Mouse (Mus musculus) MEL (cell line): ENCODE data around the gene Nnmt. TPM values are rescaled to one million over a fixed set of nuclear protein-coding genes. Genes with fewer than 3 reads are reported as not detected.

Source experiments
- DNase-seq: peaks from one replicate; pipeline ENCODE4 v3.0.0; 2011; ENCODE audit warnings: low read depth, low spot score
- H3K27ac ChIP-seq: 2 replicates; pipeline ENCODE4 v1.5.1; 2012; ENCODE audit warnings: low read depth, mild to moderate bottlenecking, control low read depth, low read length, moderate library complexity; ENCODE audit not compliant: control insufficient read depth
- H3K27me3 ChIP-seq, 2 experiments: fragments of 150-350 bp in 1 of 2; sonication (generic) in 1 of 2; 2 replicates each; pipeline ENCODE4 v1.6.1; 2012; ENCODE audit warnings: low read length in 2 of 2, mild to moderate bottlenecking in 2 of 2, improper control_type of control experiment in 1 of 2, moderate library complexity in 1 of 2; ENCODE audit not compliant: insufficient read depth in 2 of 2, control insufficient read depth in 1 of 2
- H3K36me3 ChIP-seq, 2 experiments: 2 replicates each; pipeline ENCODE4 v1.6.1; 2012 to 2014; ENCODE audit warnings: low read length in 2 of 2, improper control_type of control experiment in 1 of 2, inconsistent platforms in 1 of 2, mild to moderate bottlenecking in 1 of 2; ENCODE audit not compliant: insufficient read depth in 2 of 2, control insufficient read depth in 1 of 2
- H3K4me1 ChIP-seq, 2 experiments: fragments of 150-350 bp in 1 of 2; sonication (generic) in 1 of 2; 2 replicates each; pipeline ENCODE4 v1.6.1; 2012; ENCODE audit warnings: low read length in 2 of 2, improper control_type of control experiment in 1 of 2, mild to moderate bottlenecking in 1 of 2; ENCODE audit not compliant: insufficient read depth in 2 of 2, control insufficient read depth in 1 of 2
- H3K4me3 ChIP-seq, 2 experiments: fragments of 150-350 bp in 1 of 2; sonication (generic) in 1 of 2; 2 replicates each; pipeline ENCODE4 v1.5.1; 2012; ENCODE audit warnings: low read depth in 2 of 2, low read length in 2 of 2, mild to moderate bottlenecking in 2 of 2, moderate library complexity in 2 of 2, control low read depth in 1 of 2, improper control_type of control experiment in 1 of 2; ENCODE audit not compliant: control insufficient read depth in 1 of 2, insufficient read depth in 1 of 2
- H3K79me2 ChIP-seq: 2 replicates; pipeline ENCODE4 v1.6.1; 2012; ENCODE audit warnings: mild to moderate bottlenecking, low read length, moderate library complexity; ENCODE audit not compliant: control insufficient read depth, poor library complexity, insufficient read depth
- H3K9ac ChIP-seq: 2 replicates; pipeline ENCODE4 v1.6.1; 2012; ENCODE audit warnings: low read depth, mild to moderate bottlenecking, control low read depth, low read length, moderate library complexity; ENCODE audit not compliant: control insufficient read depth, poor library complexity, severe bottlenecking
- H3K9me3 ChIP-seq: fragments of 150-350 bp; sonication (generic); replicated peaks from 2 replicates; pipeline ENCODE4 v1.6.1; 2012; ENCODE audit warnings: mild to moderate bottlenecking, low read length, improper control_type of control experiment, moderate library complexity; ENCODE audit not compliant: insufficient read depth
- CTCF ChIP-seq, 3 experiments: IDR thresholded peaks in 2 of 3; conservative IDR thresholded peaks in 1 of 3; 2 replicates each; pipeline ENCODE4 v1.5.1; 2011 to 2012; ENCODE audit warnings: low read length in 3 of 3, low read depth in 2 of 3, mild to moderate bottlenecking in 2 of 3, improper control_type of control experiment in 1 of 3, inconsistent platforms in 1 of 3, mixed read lengths in 1 of 3, moderate library complexity in 1 of 3; ENCODE audit not compliant: control insufficient read depth in 1 of 3, insufficient read depth in 1 of 3, poor library complexity in 1 of 3, severe bottlenecking in 1 of 3
- E2F4 ChIP-seq: IDR thresholded peaks from 2 replicates; pipeline ENCODE4 v1.6.1; 2011; ENCODE audit warnings: low read depth, low read length, improper control_type of control experiment, borderline replicate concordance
- GATA1 ChIP-seq: IDR thresholded peaks from 2 replicates; pipeline ENCODE4 v1.6.1; 2011; ENCODE audit warnings: low read depth, low read length, improper control_type of control experiment
- KAT2A ChIP-seq: conservative IDR thresholded peaks from 2 replicates; pipeline ENCODE4 v1.6.1; 2012; ENCODE audit warnings: low read depth, low read length, improper control_type of control experiment, inconsistent platforms
- MAZ ChIP-seq: IDR thresholded peaks from 2 replicates; pipeline ENCODE4 v1.6.1; 2012; ENCODE audit warnings: low read depth, mild to moderate bottlenecking, inconsistent platforms, low read length, improper control_type of control experiment
- MEF2A ChIP-seq: IDR thresholded peaks from 2 replicates; pipeline ENCODE4 v1.6.1; 2014; ENCODE audit warnings: low read depth, mild to moderate bottlenecking, inconsistent platforms, low read length, improper control_type of control experiment; ENCODE audit not compliant: poor library complexity, insufficient replicate concordance, severe bottlenecking; ENCODE audit errors: extremely low read depth
- MXI1 ChIP-seq: IDR thresholded peaks from 2 replicates; pipeline ENCODE4 v1.6.1; 2011; ENCODE audit warnings: mild to moderate bottlenecking, low read depth, low read length, improper control_type of control experiment
- MYB ChIP-seq: IDR thresholded peaks from 2 replicates; pipeline ENCODE4 v1.6.1; 2011; ENCODE audit warnings: mild to moderate bottlenecking, low read depth, low read length, improper control_type of control experiment
- MYC ChIP-seq: IDR thresholded peaks from 2 replicates; pipeline ENCODE4 v1.6.1; 2011; ENCODE audit warnings: low read depth, mild to moderate bottlenecking, low read length, improper control_type of control experiment, moderate library complexity
- POLR2A ChIP-seq, 2 experiments: IDR thresholded peaks; 2 replicates each; pipeline ENCODE4 v1.6.1; 2011 to 2012; ENCODE audit warnings: low read length in 2 of 2, mild to moderate bottlenecking in 2 of 2, control low read depth in 1 of 2, improper control_type of control experiment in 1 of 2, low read depth in 1 of 2, moderate library complexity in 1 of 2; ENCODE audit not compliant: control insufficient read depth in 1 of 2, insufficient read depth in 1 of 2, poor library complexity in 1 of 2
- POLR2AphosphoS2 ChIP-seq: IDR thresholded peaks from 2 replicates; pipeline ENCODE4 v1.6.1; 2011; ENCODE audit warnings: low read length, improper control_type of control experiment
- POLR2AphosphoS5 ChIP-seq: IDR thresholded peaks from 2 replicates; pipeline ENCODE4 v1.6.1; 2012; ENCODE audit warnings: low read depth, borderline replicate concordance, mild to moderate bottlenecking, inconsistent platforms, low read length, moderate library complexity, mixed read lengths
- RAD21 ChIP-seq: IDR thresholded peaks from 2 replicates; pipeline ENCODE4 v1.6.1; 2011; ENCODE audit warnings: mild to moderate bottlenecking, low read depth, low read length, improper control_type of control experiment
- RCOR1 ChIP-seq: IDR thresholded peaks from 2 replicates; pipeline ENCODE4 v1.6.1; 2012; ENCODE audit warnings: low read depth, mild to moderate bottlenecking, inconsistent platforms, low read length, improper control_type of control experiment
- SMC3 ChIP-seq: IDR thresholded peaks from 2 replicates; pipeline ENCODE4 v1.6.1; 2011; ENCODE audit warnings: low read depth, low read length, improper control_type of control experiment
- TAL1 ChIP-seq: IDR thresholded peaks from 2 replicates; pipeline ENCODE4 v1.6.1; 2012; ENCODE audit warnings: mild to moderate bottlenecking, inconsistent platforms, low read length, moderate library complexity, mixed read lengths
- TCF12 ChIP-seq: IDR thresholded peaks from 2 replicates; pipeline ENCODE4 v1.6.1; 2014; ENCODE audit warnings: low read depth, mild to moderate bottlenecking, inconsistent platforms, low read length, improper control_type of control experiment, moderate library complexity
- UBTF ChIP-seq: IDR thresholded peaks from 2 replicates; pipeline ENCODE4 v1.6.1; 2012; ENCODE audit warnings: low read depth, mild to moderate bottlenecking, inconsistent platforms, low read length, improper control_type of control experiment, moderate library complexity, borderline replicate concordance; ENCODE audit not compliant: insufficient read depth
- ZC3H11A ChIP-seq: IDR thresholded peaks from 2 replicates; pipeline ENCODE4 v1.6.1; 2012; ENCODE audit warnings: low read depth, mild to moderate bottlenecking, inconsistent platforms, low read length, improper control_type of control experiment
- ZKSCAN1 ChIP-seq: IDR thresholded peaks from 2 replicates; pipeline ENCODE4 v1.6.1; 2012; ENCODE audit warnings: low read depth, mild to moderate bottlenecking, inconsistent platforms, low read length, improper control_type of control experiment, moderate library complexity
- ZMIZ1 ChIP-seq: IDR thresholded peaks from 2 replicates; pipeline ENCODE4 v1.6.1; 2012; ENCODE audit warnings: low read depth, mild to moderate bottlenecking, inconsistent platforms, low read length, improper control_type of control experiment, moderate library complexity
- ZNF384 ChIP-seq: IDR thresholded peaks from 2 replicates; pipeline ENCODE4 v1.6.1; 2012; ENCODE audit warnings: low read depth, mild to moderate bottlenecking, inconsistent platforms, low read length, improper control_type of control experiment
- polyA plus RNA-seq, 2 experiments: library from polyadenylated mRNA; stranded (reverse) in 1 of 2; unstranded in 1 of 2; fragments of >175 nt in 1 of 2; fragments of >200 nt in 1 of 2; gene quantifications; 2 replicates each; pipeline versions ENCODE4 v1.2.1 to v1.2.4; 2012; ENCODE audit warnings: low replicate concordance in 2 of 2, low read depth in 1 of 2; ENCODE audit not compliant: insufficient read length in 2 of 2, insufficient read depth in 1 of 2, missing spikeins in 1 of 2
- total RNA-seq: library from RNA; depleted of rRNA; stranded (reverse); fragments of 300-350 nt; gene quantifications from 2 replicates; pipeline ENCODE4 v1.2.3, GENCODE M21; 2012

Nnmt gene
- total and polyA plus RNA-seq, 3 experiments = not detected

- Histone ChIP-seq H3K4me1 (no peaks in the 10 kb centered on the region), H3K79me2 (no peaks in the 10 kb centered on the region), H3K9ac (no peak overlapping the region), H3K4me3 (no peak overlapping the region), H3K27ac (no peak overlapping the region), H3K36me3 (no peaks in the 10 kb centered on the region), H3K9me3 (no peaks in the 10 kb centered on the region), H3K27me3 (peaks cover 0 to 7% of the 10 kb centered on the region in 2 experiments)
- TF ChIP-seq MXI1 (no peak), MYB (no peak), ZNF384 (no peak), CTCF (IDR thresholded peaks at IDR 0.05 in 2 of 3, conservative IDR thresholded peaks at IDR 0.05 in 1 of 3; ENCODE audit: control insufficient read depth in 1 of 3, insufficient read depth in 1 of 3, low read depth in 2 of 3, low read length in 3 of 3, poor library complexity in 1 of 3, severe bottlenecking in 1 of 3) (no peak), ZC3H11A (no peak), UBTF (no peak), SMC3 (no peak), RCOR1 (no peak), GATA1 (no peak), POLR2A (IDR thresholded peaks at IDR 0.05; ENCODE audit: control insufficient read depth in 1 of 2, insufficient read depth in 1 of 2, low read depth in 1 of 2, low read length in 2 of 2, poor library complexity in 1 of 2) (no peak), MYC (no peak), TCF12 (no peak), ZMIZ1 (no peak), POLR2AphosphoS2 (no peak), MAZ (no peak)
- no peak for DNase-seq
Measured at GRCm38 (mm10) chr9:48638176-48638803, 33.3 kb upstream of the Nnmt start.

GRCm38 (mm10) chr9:48637161-48637560, 32.2 kb upstream of the Nnmt start:
- Histone ChIP-seq H3K27me3 (peaks cover 0 to 8% of the 10 kb centered on the region in 2 experiments), H3K4me3 (no peak overlapping the region), H3K4me1 (no peaks in the 10 kb centered on the region), H3K9ac (no peak overlapping the region), H3K9me3 (no peaks in the 10 kb centered on the region), H3K79me2 (no peaks in the 10 kb centered on the region), H3K27ac (no peak overlapping the region), H3K36me3 (no peaks in the 10 kb centered on the region)
- TF ChIP-seq TAL1 (no peak), MYB (no peak), KAT2A (no peak), POLR2AphosphoS5 (no peak), ZMIZ1 (no peak), MEF2A (no peak), GATA1 (no peak), TCF12 (no peak), E2F4 (no peak), UBTF (no peak), ZKSCAN1 (no peak), RAD21 (no peak), ZC3H11A (no peak)
- DNase-seq = no peak
